Mouse (Mus musculus): ENCODE measurements at regions not wholly inside any gene's neighbourhood (a gene's known extent, or its start where the extent isn't known, plus 50 kb on each side); places are given as distances from the start of the nearest gene placed in this dataset.

- no peak for TF ChIP-seq CTCF (IDR thresholded peaks at IDR 0.05; ENCODE audit: insufficient read depth, low read length)
- TF ChIP-seq POLR2A (IDR thresholded peaks at IDR 0.05; ENCODE audit: borderline replicate concordance, extremely low read depth, low read depth, low read length) = no peak
These were observed 270.3 kb upstream of the Gpc5 start for GRCm38 (mm10) chr14:114821672-114822071.
